Mouse (Mus musculus): ENCODE measurements around the gene Psmc5. TPM values are rescaled to one million over a fixed set of nuclear protein-coding genes. Genes with fewer than 3 reads are reported as not detected.

The Psmc5 gene
- total RNA-seq, 2 experiments from 2014 or later = 137 to 141 TPM

GRCm38 (mm10) chr11:106305348-106306064 is 49.6 kb downstream of the Psmc5 start:
- no peak for DNase-seq (ENCODE audit: low spot score in 2 of 2)

GRCm38 (mm10) chr11:106306065-106306385 is 50.1 kb downstream of the Psmc5 start:
- no peak for DNase-seq (ENCODE audit: low spot score in 2 of 2)

- DNase-seq (ENCODE audit: low spot score in 2 of 2) = no peak
Observed at GRCm38 (mm10) chr11:106306758-106307157, 50.8 kb downstream of the Psmc5 start.

- no peak for DNase-seq (ENCODE audit: low spot score in 2 of 2)
Observed at GRCm38 (mm10) chr11:106307432-106307831, 51.5 kb downstream of the Psmc5 start.

- no peak for DNase-seq (ENCODE audit: low spot score in 2 of 2)
Observed at GRCm38 (mm10) chr11:106308162-106308561, 52.2 kb downstream of the Psmc5 start.

- DNase-seq (ENCODE audit: low spot score in 2 of 2) = no peak
Observed at GRCm38 (mm10) chr11:106310123-106310522, 54.2 kb downstream of the Psmc5 start.

Other genes with a start within 250 kb of the Psmc5 start
- gene Kcnh6, start 248.0 kb upstream of the Psmc5 start, total RNA-seq (2021) = under 1 TPM; 0.60 to 0.98 TPM
- gene Dcaf7, start 219.3 kb upstream of the Psmc5 start, total RNA-seq (2021) = 100 to 1,000 TPM; 159 to 180 TPM
- 10 to 100 TPM; 17.3 to 18.1 TPM for gene Taco1, start 190.1 kb upstream of the Psmc5 start, total RNA-seq (2021)
- 10 to 100 TPM; 25.5 to 29.3 TPM for gene Map3k3, start 171.5 kb upstream of the Psmc5 start, total RNA-seq (2021)
- gene Gm10840, start 95.3 kb upstream of the Psmc5 start, total RNA-seq (2021) = not detected
- gene Limd2, start 95.3 kb upstream of the Psmc5 start, total RNA-seq (2021) = 100 to 1,000 TPM; 139 to 142 TPM
- 10 to 100 TPM; 28.7 to 34.2 TPM for gene Strada, start 54.0 kb upstream of the Psmc5 start, total RNA-seq (2021)
- 10 to 100 TPM; 94.8 to 96.3 TPM for gene Ccdc47, start 39.8 kb upstream of the Psmc5 start, total RNA-seq (2021)
- 10 to 100 TPM; 67.4 to 67.8 TPM for gene Ddx42, start 39.2 kb upstream of the Psmc5 start, total RNA-seq (2021)
- 10 to 100 TPM; 31.0 to 36.6 TPM for gene Ftsj3, start 75 bp upstream of the Psmc5 start, total RNA-seq (2021)
- gene Smarcd2, start 16.8 kb downstream of the Psmc5 start, total RNA-seq (2021) = 10 to 100 TPM; 23.8 to 24.0 TPM
- under 1 TPM; 0.21 to 0.29 TPM for gene Tcam1, start 20.5 kb downstream of the Psmc5 start, total RNA-seq (2021)
- not detected for gene Gh, start 45.7 kb downstream of the Psmc5 start, total RNA-seq (2021)
- gene Cd79b, start 58.6 kb downstream of the Psmc5 start, total RNA-seq (2021) = under 1 TPM; 0.43 to 0.67 TPM
- gene Scn4a, start 97.1 kb downstream of the Psmc5 start, total RNA-seq (2021) = not detected
- under 1 TPM in 1 of 2 experiments, not detected in 1; 0.74 TPM for gene Prr29, start 109.3 kb downstream of the Psmc5 start, total RNA-seq (2021)
- 1 to 10 TPM; 4.5 to 5.9 TPM for gene Icam2, start 131.9 kb downstream of the Psmc5 start, total RNA-seq (2021)
- 10 to 100 TPM in 1 of 2 experiments, 1 to 10 TPM in 1; 9.2 to 10.2 TPM for gene Ern1, start 231.7 kb downstream of the Psmc5 start, total RNA-seq (2021)